Mouse (Mus musculus): ENCODE results near the gene Cpne2. TPM values are rescaled to one million over a fixed set of nuclear protein-coding genes. Genes with fewer than 3 reads are reported as not detected.

The Cpne2 gene
- total RNA-seq, 1 experiment, result 12.5 TPM

- no peak for TF ChIP-seq MAFK (IDR thresholded peaks at IDR 0.05; ENCODE audit: insufficient read depth, low read depth, low read length)
- TF ChIP-seq HCFC1 (IDR thresholded peaks at IDR 0.05; ENCODE audit: borderline replicate concordance, insufficient read depth, low read length), result peak; percentile 36; the same call in 1 of the 2 replicates
- TF ChIP-seq ZC3H11A (IDR thresholded peaks at IDR 0.05; ENCODE audit: borderline replicate concordance, low read depth, low read length), result no peak
- no peak for TF ChIP-seq CHD2 (IDR thresholded peaks at IDR 0.05; ENCODE audit: low read depth, low read length)
- TF ChIP-seq ZNF384 (IDR thresholded peaks at IDR 0.05; ENCODE audit: low read depth, low read length), result no peak
- Histone ChIP-seq H3K36me3 (ENCODE audit: control insufficient read depth, insufficient read depth, low read length, poor library complexity, severe bottlenecking) (no peaks in the 10 kb centered on the region), H3K9ac (ENCODE audit: insufficient read depth, low read depth, low read length, poor library complexity, severe bottlenecking) (peak overlapping the region; percentile 90), H3K27ac (ENCODE audit: insufficient read depth, low read depth, low read length, poor library complexity, severe bottlenecking) (peak overlapping the region; percentile 60), H3K4me3 (ENCODE audit: insufficient read depth in 1 of 2, low read depth in 1 of 2, low read length in 2 of 2, poor library complexity in 1 of 2, severe bottlenecking in 1 of 2) (peak overlapping the region; percentile 78 to 83), H3K9me3 (ENCODE audit: control insufficient read depth, insufficient read depth, low read depth, low read length) (no peaks in the 10 kb centered on the region), H3K4me1 (ENCODE audit: control insufficient read depth in 2 of 2, insufficient read depth in 2 of 2, low read length in 2 of 2, poor library complexity in 1 of 2) (peaks cover 0 to 2% of the 10 kb centered on the region in 2 experiments; a peak in 1 of 4 replicates)
- in situ Hi-C loops (cut with MboI; ENCODE audit: low sequenced_read_pairs in 2 of 2, unreplicated experiment in 2 of 2), result no loop called here
- no peak for DNase-seq (ENCODE audit: low read depth, low spot score)
Observed at GRCm38 (mm10) chr8:94601034-94601606, 68.3 kb downstream of the Cpne2 start.

DNA sequence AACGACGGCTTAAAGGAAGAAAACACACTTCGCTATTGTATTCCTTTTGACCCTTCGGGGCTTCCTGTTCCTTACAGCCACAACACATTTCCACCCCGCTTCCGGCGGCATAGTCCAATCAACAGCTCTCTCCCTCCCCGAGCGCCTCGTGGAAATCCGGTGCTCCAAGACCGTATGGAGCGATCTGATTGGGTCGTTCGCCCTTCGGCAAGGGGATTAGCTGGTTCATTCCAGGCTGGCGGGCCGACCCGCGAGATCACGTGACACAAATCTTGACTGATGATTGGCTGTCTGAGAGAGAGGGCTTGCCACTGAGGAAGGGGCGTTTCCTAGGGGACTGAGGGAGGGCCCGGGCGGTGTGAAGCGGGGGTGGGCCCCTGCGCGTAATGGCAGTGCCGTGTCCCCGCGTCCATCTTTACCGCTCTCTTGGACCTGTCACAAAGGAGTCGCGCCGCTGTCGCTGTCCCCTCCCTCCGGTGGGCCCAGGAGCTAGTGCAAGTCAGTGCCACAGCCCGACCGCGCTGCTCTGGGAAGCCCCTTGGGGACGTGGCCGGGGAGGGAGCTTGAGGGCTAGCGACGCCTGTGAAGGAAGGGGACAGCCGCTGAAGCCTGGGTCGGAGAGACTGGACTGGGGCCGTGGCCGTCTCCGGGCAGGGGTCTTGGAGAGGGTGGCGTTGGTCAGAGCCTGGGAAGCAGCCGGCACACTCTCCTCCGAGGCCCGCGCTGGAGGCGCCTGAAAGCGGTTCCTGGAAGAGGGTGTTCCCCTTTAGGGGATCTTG is 69.0 kb downstream of the Cpne2 start, which contains the start of the genes Rspry1 and Fam192a:
TSS of gene Rspry1 (plus strand) at position 331 of the 779 bp plus-strand sequence.
TSS of gene Fam192a (minus strand) at position 391 of the 779 bp plus-strand sequence.
- Histone ChIP-seq H3K4me3 (ENCODE audit: insufficient read depth in 1 of 2, low read depth in 1 of 2, low read length in 2 of 2, poor library complexity in 1 of 2, severe bottlenecking in 1 of 2) (peak within 1 kb of the TSS; percentile 82 to 83), H3K27ac (ENCODE audit: insufficient read depth, low read depth, low read length, poor library complexity, severe bottlenecking) (peak within 1 kb of the TSS; percentile 60), H3K9me3 (ENCODE audit: control insufficient read depth, insufficient read depth, low read depth, low read length) (no peaks in the 10 kb centered on the region), H3K4me1 (ENCODE audit: control insufficient read depth in 2 of 2, insufficient read depth in 2 of 2, low read length in 2 of 2, poor library complexity in 1 of 2) (peaks cover 0 to 2% of the 10 kb centered on the region in 2 experiments; a peak in 1 of 4 replicates), H3K9ac (ENCODE audit: insufficient read depth, low read depth, low read length, poor library complexity, severe bottlenecking) (peak within 1 kb of the TSS; percentile 90), H3K36me3 (ENCODE audit: control insufficient read depth, insufficient read depth, low read length, poor library complexity, severe bottlenecking) (no peaks in the 10 kb centered on the region)
- TF ChIP-seq HCFC1 (IDR thresholded peaks at IDR 0.05; ENCODE audit: borderline replicate concordance, insufficient read depth, low read length), result no peak
- no peak for TF ChIP-seq ZC3H11A (IDR thresholded peaks at IDR 0.05; ENCODE audit: borderline replicate concordance, low read depth, low read length)
- in situ Hi-C loops (cut with MboI; ENCODE audit: low sequenced_read_pairs in 2 of 2, unreplicated experiment in 2 of 2), result no loop called here
- DNase-seq (ENCODE audit: low read depth, low spot score), result peak; percentile 99

DNA sequence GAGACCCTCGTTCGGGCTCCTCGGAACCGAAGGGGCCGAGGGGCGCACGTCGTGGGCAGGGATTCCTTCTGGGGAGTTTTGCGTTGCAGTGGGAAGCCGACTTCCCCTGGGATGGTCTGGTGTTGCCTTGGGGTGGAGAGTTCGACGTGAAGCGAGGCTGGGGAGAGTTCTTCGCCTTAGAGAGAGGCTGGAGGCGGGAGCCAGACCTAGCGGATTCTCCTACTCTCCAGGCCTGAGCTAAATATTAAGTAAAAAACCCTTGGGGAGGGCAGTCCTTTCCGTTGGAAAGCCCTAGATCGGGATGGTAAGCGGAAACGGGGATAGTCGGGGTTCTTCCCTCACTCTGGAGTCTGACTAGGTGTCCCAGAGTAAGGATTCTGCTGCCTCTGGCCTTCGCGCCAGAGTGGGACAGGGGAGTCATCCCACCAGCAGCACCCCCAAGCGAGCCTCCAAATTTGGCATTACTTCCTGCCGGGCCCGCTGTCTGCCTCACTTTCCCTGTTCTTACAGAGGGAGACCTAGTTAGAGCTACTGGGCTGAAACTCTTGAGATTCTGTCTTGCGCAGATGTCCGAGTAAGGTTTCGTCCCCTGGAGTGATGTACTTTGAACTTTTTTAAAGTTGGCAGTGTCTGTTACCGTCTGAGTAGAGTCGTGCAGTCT is 69.8 kb downstream of the Cpne2 start:
- no peaks in the 10 kb centered on the region for H3K9me3 ChIP-seq (ENCODE audit: control insufficient read depth, insufficient read depth, low read depth, low read length)
- in situ Hi-C loops (cut with MboI; ENCODE audit: low sequenced_read_pairs in 2 of 2, unreplicated experiment in 2 of 2), result no loop called here
- no peak for DNase-seq (ENCODE audit: low read depth, low spot score)
- no peak overlapping the region for H3K27ac ChIP-seq (ENCODE audit: insufficient read depth, low read depth, low read length, poor library complexity, severe bottlenecking)
- H3K36me3 ChIP-seq (ENCODE audit: control insufficient read depth, insufficient read depth, low read length, poor library complexity, severe bottlenecking), result no peaks in the 10 kb centered on the region
- H3K9ac ChIP-seq (ENCODE audit: insufficient read depth, low read depth, low read length, poor library complexity, severe bottlenecking), result peak overlapping the region; percentile 69
- TF ChIP-seq ZC3H11A (IDR thresholded peaks at IDR 0.05; ENCODE audit: borderline replicate concordance, low read depth, low read length), result no peak
- TF ChIP-seq HCFC1 (IDR thresholded peaks at IDR 0.05; ENCODE audit: borderline replicate concordance, insufficient read depth, low read length), result no peak
- no peak for TF ChIP-seq MAFK (IDR thresholded peaks at IDR 0.05; ENCODE audit: insufficient read depth, low read depth, low read length)
- no peak for TF ChIP-seq ZNF384 (IDR thresholded peaks at IDR 0.05; ENCODE audit: low read depth, low read length)
- TF ChIP-seq CHD2 (IDR thresholded peaks at IDR 0.05; ENCODE audit: low read depth, low read length), result no peak
- peaks cover 0 to 2% of the 10 kb centered on the region in 2 experiments; a peak in 1 of 4 replicates for H3K4me1 ChIP-seq (ENCODE audit: control insufficient read depth in 2 of 2, insufficient read depth in 2 of 2, low read length in 2 of 2, poor library complexity in 1 of 2)
- peak overlapping the region; percentile 75 to 82 for H3K4me3 ChIP-seq (ENCODE audit: insufficient read depth in 1 of 2, low read depth in 1 of 2, low read length in 2 of 2, poor library complexity in 1 of 2, severe bottlenecking in 1 of 2)

DNA sequence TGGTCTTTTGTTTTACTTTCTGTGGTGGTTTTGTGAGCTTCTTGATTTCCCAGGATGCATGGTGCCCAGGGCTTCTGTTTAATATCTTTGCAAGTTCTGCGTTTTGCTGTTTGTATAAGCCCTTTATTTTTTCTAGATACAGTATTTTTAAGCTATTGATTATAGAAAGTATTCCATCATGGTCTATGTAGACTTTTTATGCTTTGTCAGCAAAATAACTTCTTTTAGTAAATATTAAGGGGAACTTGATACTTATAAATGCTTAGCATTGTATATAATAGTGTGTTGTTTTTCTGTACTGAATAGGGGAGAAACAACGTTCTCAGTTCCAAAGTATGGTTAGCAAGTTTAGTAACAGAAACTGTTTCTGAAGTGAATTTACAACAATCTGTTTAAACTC is 71.2 kb downstream of the Cpne2 start:
- no peak for DNase-seq (ENCODE audit: low read depth, low spot score)
- Histone ChIP-seq H3K9me3 (ENCODE audit: control insufficient read depth, insufficient read depth, low read depth, low read length) (no peaks in the 10 kb centered on the region), H3K27ac (ENCODE audit: insufficient read depth, low read depth, low read length, poor library complexity, severe bottlenecking) (no peak overlapping the region), H3K4me3 (ENCODE audit: insufficient read depth in 1 of 2, low read depth in 1 of 2, low read length in 2 of 2, poor library complexity in 1 of 2, severe bottlenecking in 1 of 2) (no peak overlapping the region), H3K36me3 (ENCODE audit: control insufficient read depth, insufficient read depth, low read length, poor library complexity, severe bottlenecking) (no peaks in the 10 kb centered on the region), H3K9ac (ENCODE audit: insufficient read depth, low read depth, low read length, poor library complexity, severe bottlenecking) (no peak overlapping the region), H3K4me1 (ENCODE audit: control insufficient read depth in 2 of 2, insufficient read depth in 2 of 2, low read length in 2 of 2, poor library complexity in 1 of 2) (peaks cover 0 to 2% of the 10 kb centered on the region in 2 experiments; a peak in 1 of 4 replicates)
- TF ChIP-seq ZNF384 (IDR thresholded peaks at IDR 0.05; ENCODE audit: low read depth, low read length), result no peak
- no peak for TF ChIP-seq ZC3H11A (IDR thresholded peaks at IDR 0.05; ENCODE audit: borderline replicate concordance, low read depth, low read length)
- no peak for TF ChIP-seq CHD2 (IDR thresholded peaks at IDR 0.05; ENCODE audit: low read depth, low read length)
- TF ChIP-seq HCFC1 (IDR thresholded peaks at IDR 0.05; ENCODE audit: borderline replicate concordance, insufficient read depth, low read length), result no peak
- peak; percentile 88 for TF ChIP-seq MAFK (IDR thresholded peaks at IDR 0.05; ENCODE audit: insufficient read depth, low read depth, low read length)
- in situ Hi-C loops (cut with MboI; ENCODE audit: low sequenced_read_pairs in 2 of 2, unreplicated experiment in 2 of 2), result no loop called here

Data from ES-E14 (cell line).